Mouse (Mus musculus) heart, postnatal 0 days (tissue): Measurements from ENCODE around the gene Psg16. TPM values are rescaled to one million over a fixed set of nuclear protein-coding genes. Genes with fewer than 3 reads are reported as not detected.

Source experiments
- ATAC-seq: fragments of 200-750 bp; cut with Nextera tagmentation; 2 replicates; pipeline ENCODE4 v1.8.0; 2017; ENCODE audit warnings: low read depth, moderate number of reproducible peaks, moderate library complexity; ENCODE audit not compliant: insufficient read depth
- DNase-seq: peaks from one replicate; pipeline ENCODE4 v3.0.0-alpha.2; 2016; ENCODE audit warnings: low spot score
- H3K27ac ChIP-seq: fragments of 300-500 bp; sonication (generic); 2 replicates; pipeline ENCODE4 v1.5.1; 2014; ENCODE audit warnings: low read depth, mild to moderate bottlenecking
- H3K27me3 ChIP-seq: fragments of 300-500 bp; sonication (generic); 2 replicates; pipeline ENCODE4 v1.6.1; 2014; ENCODE audit warnings: low read length, mixed read lengths; ENCODE audit not compliant: control insufficient read depth, insufficient read depth
- H3K36me3 ChIP-seq: fragments of 300-500 bp; sonication (generic); replicated peaks from 2 replicates; pipeline ENCODE4 v1.6.1; 2014; ENCODE audit warnings: low read length, mixed read lengths; ENCODE audit not compliant: control insufficient read depth, insufficient read depth
- H3K4me1 ChIP-seq: fragments of 300-500 bp; sonication (generic); 2 replicates; pipeline ENCODE4 v1.6.1; 2014; ENCODE audit warnings: antibody characterized with exemption; ENCODE audit not compliant: control insufficient read depth, insufficient read depth
- H3K4me2 ChIP-seq: fragments of 300-500 bp; sonication (generic); 2 replicates; pipeline ENCODE4 v1.6.1; 2014; ENCODE audit warnings: low read depth, mild to moderate bottlenecking, low read length, moderate library complexity
- H3K4me3 ChIP-seq: fragments of 300-500 bp; sonication (generic); 2 replicates; pipeline ENCODE4 v1.5.1; 2014; ENCODE audit warnings: low read depth, low read length
- H3K9ac ChIP-seq: fragments of 300-500 bp; sonication (generic); replicated peaks from 2 replicates; pipeline ENCODE4 v1.6.1; 2014; ENCODE audit warnings: low read depth, low read length, mixed read lengths
- H3K9me3 ChIP-seq: fragments of 300-500 bp; sonication (generic); replicated peaks from 2 replicates; pipeline ENCODE4 v1.6.1; 2016; ENCODE audit warnings: low read length; ENCODE audit not compliant: control insufficient read depth
- CTCF ChIP-seq: IDR thresholded peaks from 2 replicates; pipeline ENCODE4 v1.5.1; 2016; ENCODE audit warnings: antibody characterized with exemption, control low read depth, low read depth
- EP300 ChIP-seq: IDR thresholded peaks from 2 replicates; pipeline ENCODE4 v1.6.1; 2016; ENCODE audit warnings: antibody characterized with exemption, low read depth
- WGBS: fragments of 180-500 bp; shearing (Covaris S2); extraction: QIAGEN DNeasy Blood & Tissue Kit; methylation state at CpG from one replicate; pipeline ENCODE4 v1.1.7; 2014; 5-methylcytosine and 5-hydroxymethylcytosine counted together
- polyA plus RNA-seq: library from polyadenylated mRNA; unstranded; fragments of >200 nt; fragmentation: Nextera tagmentation; extraction: Ambion mirVana; gene quantifications from 2 replicates; pipeline ENCODE4 v1.2.1, GENCODE M21; 2015
- total RNA-seq: library from RNA; depleted of rRNA; stranded (reverse); fragments of >200 nt; gene quantifications from 2 replicates; pipeline ENCODE4 v1.2.3, GENCODE M21; 2014; ENCODE audit warnings: low replicate concordance

Gene Psg16
- total and polyA plus RNA-seq, 2 experiments from 2014 or later: 0.12 TPM; not detected in 1

GRCm38 (mm10) chr7:17026710-17027587, 46.9 kb upstream of the Psg16 start:
- H3K27me3 ChIP-seq: no peaks in the 10 kb centered on the region
- WGBS: 2% methylated on average over 24 of the region's 24 CpGs
- TF ChIP-seq CTCF: peak; percentile 58
- no peak for TF ChIP-seq EP300
- DNase-seq (peak; percentile 69), ATAC-seq (peak; percentile 53)
- H3K4me1 ChIP-seq: peaks cover 51% of the 10 kb centered on the region
- no peaks in the 10 kb centered on the region for H3K9me3 ChIP-seq
- H3K36me3 ChIP-seq: peaks cover 20% of the 10 kb centered on the region
- peak overlapping the region; percentile 69 for H3K9ac ChIP-seq
- peak overlapping the region; percentile 96 for H3K4me3 ChIP-seq
- peak overlapping the region; percentile 68 for H3K4me2 ChIP-seq
- peak overlapping the region; percentile 93 for H3K27ac ChIP-seq

- TF ChIP-seq CTCF (no peak), EP300 (no peak)
- Histone ChIP-seq H3K9me3 (no peaks in the 10 kb centered on the region), H3K9ac (peak within 1 kb of the TSS; percentile 69), H3K4me2 (peak within 1 kb of the TSS; percentile 68), H3K36me3 (peaks cover 22% of the 10 kb centered on the region), H3K27me3 (no peaks in the 10 kb centered on the region), H3K27ac (peak within 1 kb of the TSS; percentile 93), H3K4me1 (peaks cover 43% of the 10 kb centered on the region), H3K4me3 (peak within 1 kb of the TSS; percentile 96)
- peak; percentile 79 for ATAC-seq
- DNase-seq: peak; percentile 97
- under 1% methylated on average over 56 of the region's 58 CpGs for WGBS
These were observed 46.1 kb upstream of the Psg16 start, which contains the start of gene Ppp5c for GRCm38 (mm10) chr7:17027588-17028343. TSS of gene Ppp5c (minus strand) at chr7:17027924.

GRCm38 (mm10) chr7:17028923-17029322, 44.9 kb upstream of the Psg16 start:
- no peaks in the 10 kb centered on the region for H3K27me3 ChIP-seq
- WGBS: 74% methylated on average over 7 of the region's 7 CpGs
- H3K4me2 ChIP-seq: no peak overlapping the region
- H3K27ac ChIP-seq: peak overlapping the region; percentile 93
- H3K4me1 ChIP-seq: peaks cover 31% of the 10 kb centered on the region
- peaks cover 34% of the 10 kb centered on the region for H3K36me3 ChIP-seq
- TF ChIP-seq CTCF: no peak
- TF ChIP-seq EP300: no peak
- no peaks in the 10 kb centered on the region for H3K9me3 ChIP-seq
- DNase-seq: no peak
- no peak overlapping the region for H3K4me3 ChIP-seq
- ATAC-seq: no peak
- no peak overlapping the region for H3K9ac ChIP-seq

- 0 out of 2 replicates have a peak overlapping the region, but pooled peaks have one; percentile 9 for H3K27ac ChIP-seq
- H3K9me3 ChIP-seq: no peaks in the 10 kb centered on the region
- 62% methylated on average over 7 of the region's 7 CpGs for WGBS
- peaks cover 47% of the 10 kb centered on the region for H3K36me3 ChIP-seq
- H3K4me2 ChIP-seq: no peak overlapping the region
- H3K9ac ChIP-seq: no peak overlapping the region; the same call in 1 of the 2 replicates
- no peak overlapping the region for H3K4me3 ChIP-seq
- ATAC-seq (no peak), DNase-seq (no peak)
- H3K27me3 ChIP-seq: no peaks in the 10 kb centered on the region
- no peak for TF ChIP-seq EP300
- no peak for TF ChIP-seq CTCF
- H3K4me1 ChIP-seq: peaks cover 18% of the 10 kb centered on the region
These were observed 43.6 kb upstream of the Psg16 start for GRCm38 (mm10) chr7:17030239-17030638.

- DNase-seq: no peak
- peak; percentile 29; the same call in 1 of the 2 replicates for ATAC-seq
- no peaks in the 10 kb centered on the region for H3K9me3 ChIP-seq
- no peaks in the 10 kb centered on the region for H3K27me3 ChIP-seq
- no peak overlapping the region for H3K4me3 ChIP-seq
- no peaks in the 10 kb centered on the region for H3K4me1 ChIP-seq
- TF ChIP-seq CTCF (no peak), EP300 (no peak)
- H3K4me2 ChIP-seq: no peak overlapping the region
- H3K9ac ChIP-seq: no peak overlapping the region
- no peak overlapping the region for H3K27ac ChIP-seq
- 58% methylated on average over 9 of the region's 9 CpGs for WGBS
- H3K36me3 ChIP-seq: peaks cover 92% of the 10 kb centered on the region
These were observed 35.7 kb upstream of the Psg16 start for GRCm38 (mm10) chr7:17038018-17038695.
